Mouse (Mus musculus): Measurements from ENCODE around the gene P3h2. TPM values are rescaled to one million over a fixed set of nuclear protein-coding genes. Genes with fewer than 3 reads are reported as not detected.

P3h2 gene
- 0.55 and 0.92 TPM in 2 replicates for total RNA-seq (2017)

DNA sequence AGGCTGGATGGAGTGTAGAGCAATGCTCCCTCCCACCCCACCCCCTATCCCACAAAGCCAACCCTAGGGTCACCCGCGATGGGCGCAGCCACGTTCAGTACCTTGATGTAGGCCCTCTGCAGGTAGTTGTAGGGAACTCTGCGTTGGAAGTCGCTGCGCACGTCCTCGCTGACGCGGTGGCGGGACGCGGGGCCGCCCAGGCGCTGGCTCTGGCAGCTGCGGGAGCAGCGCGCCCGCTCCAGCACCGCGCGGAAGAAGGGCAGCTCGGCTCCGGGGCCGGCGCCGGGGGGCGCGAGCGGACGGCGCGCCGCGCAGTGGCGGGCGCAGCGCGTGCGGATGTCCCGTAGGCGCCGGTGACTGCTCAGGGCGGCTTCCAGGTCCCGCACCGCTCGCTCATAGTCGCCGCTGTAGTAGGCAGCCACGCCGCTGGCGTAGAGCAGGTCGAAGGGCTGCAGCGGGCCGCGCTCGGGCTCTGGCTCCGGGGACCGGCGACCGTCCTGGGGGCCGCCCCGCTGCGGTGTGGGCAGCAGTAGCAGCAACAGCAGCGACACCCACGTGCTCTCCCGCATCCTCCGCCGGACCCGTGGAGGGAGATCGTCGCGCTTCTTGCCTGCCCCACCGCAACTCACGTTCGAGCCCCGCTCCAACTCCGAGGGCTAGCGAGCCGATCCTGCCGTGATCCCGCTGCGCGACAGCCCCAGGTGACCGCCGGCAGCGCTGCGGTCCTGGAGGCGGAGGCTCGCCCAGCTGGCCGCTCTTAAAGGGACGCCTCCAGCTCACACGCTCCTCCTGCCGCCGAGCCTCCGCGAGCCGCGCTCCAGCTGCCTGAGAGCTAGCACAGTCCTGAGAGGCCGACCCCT is at the start of gene P3h2:
TSS of gene P3h2 (minus strand) at position 670 of the 860 bp plus-strand sequence.
- peak; percentile 72 for ATAC-seq (replicated peaks; ENCODE audit: low read depth, poor library complexity, severe bottlenecking)

- peak; percentile 52; the same call in 1 of the 2 replicates for ATAC-seq (replicated peaks; ENCODE audit: low read depth, poor library complexity, severe bottlenecking)
Measured at GRCm38 (mm10) chr16:26152258-26152657, 46.7 kb upstream of the P3h2 start.

GRCm38 (mm10) chr16:26150943-26151342 is 45.4 kb upstream of the P3h2 start:
- ATAC-seq (replicated peaks; ENCODE audit: low read depth, poor library complexity, severe bottlenecking) = no peak

- no peak for ATAC-seq (replicated peaks; ENCODE audit: low read depth, poor library complexity, severe bottlenecking)
Measured at GRCm38 (mm10) chr16:26146853-26147252, 41.3 kb upstream of the P3h2 start.

DNA sequence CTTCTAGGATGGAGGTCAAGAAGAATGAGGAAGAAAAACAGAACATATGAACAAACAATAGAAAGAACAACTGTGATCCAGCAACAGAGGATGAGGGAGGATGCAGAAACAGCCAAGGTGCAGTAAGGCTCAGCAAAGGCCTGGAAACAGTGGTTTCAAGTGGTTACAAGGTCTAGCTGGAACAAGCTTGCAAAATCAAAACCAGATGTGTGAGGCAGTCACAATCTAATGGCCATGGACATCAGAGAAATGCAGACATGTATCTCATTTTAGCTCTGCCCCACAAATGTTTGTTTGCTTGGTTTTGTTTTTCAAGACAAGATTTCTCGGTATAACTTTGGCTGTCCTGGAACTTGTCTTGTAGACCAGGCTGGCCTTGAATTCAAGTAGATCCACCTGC is 25.5 kb upstream of the P3h2 start:
- no peak for ATAC-seq (replicated peaks; ENCODE audit: low read depth, poor library complexity, severe bottlenecking)

GRCm38 (mm10) chr16:26106618-26107017 is 1.0 kb upstream of the P3h2 start:
- ATAC-seq (replicated peaks; ENCODE audit: low read depth, poor library complexity, severe bottlenecking) = no peak

DNA sequence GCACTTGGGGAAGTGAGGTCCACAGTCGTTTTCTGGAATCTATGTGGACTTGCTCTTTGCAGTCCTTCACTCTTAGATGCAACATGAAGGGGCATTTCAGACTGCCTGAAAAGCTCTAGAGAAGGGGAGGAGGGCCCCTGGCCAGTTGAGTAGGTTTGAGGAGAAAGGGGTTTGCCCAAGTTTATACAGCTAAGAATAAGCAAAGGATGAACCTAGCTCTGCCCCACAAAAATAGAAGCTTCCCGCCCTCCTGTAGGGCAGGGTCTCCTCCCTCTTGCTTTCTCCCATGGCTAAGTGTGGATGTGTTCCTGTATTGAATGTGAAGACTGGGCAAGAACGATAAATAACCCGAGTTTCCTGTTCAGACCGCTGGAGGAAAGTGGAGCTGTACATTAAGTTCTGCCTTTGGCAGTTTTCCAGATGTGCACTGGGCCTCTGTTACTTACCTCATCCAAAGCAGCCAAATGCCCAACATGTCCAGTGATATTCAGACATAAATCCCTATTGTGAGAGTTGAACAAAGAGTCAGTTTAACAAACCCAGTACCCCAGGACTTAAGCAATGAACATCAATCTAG is 545 bp upstream of the P3h2 start:
- peak; percentile 78 for ATAC-seq (replicated peaks; ENCODE audit: low read depth, poor library complexity, severe bottlenecking)

DNA sequence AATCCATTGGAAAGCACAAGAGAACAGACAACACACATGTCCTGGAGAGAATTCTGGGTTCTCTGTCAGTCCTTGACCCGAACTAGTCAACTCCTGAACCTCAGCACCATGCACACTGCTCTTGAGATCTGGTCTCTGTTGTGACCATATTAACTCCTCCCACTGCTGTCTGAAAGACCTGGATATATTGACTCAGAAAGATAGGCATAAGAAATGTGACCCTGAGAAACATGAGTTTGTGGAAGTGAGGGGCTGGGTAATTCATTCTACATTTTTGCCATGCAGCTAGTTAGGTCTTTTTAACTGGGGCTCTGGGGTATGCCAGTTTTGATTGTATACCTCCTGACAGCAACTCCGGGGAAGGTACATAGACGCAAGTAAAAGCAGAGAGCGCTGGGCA is 1.3 kb downstream of the P3h2 start:
- no peak for ATAC-seq (replicated peaks; ENCODE audit: low read depth, poor library complexity, severe bottlenecking)

DNA sequence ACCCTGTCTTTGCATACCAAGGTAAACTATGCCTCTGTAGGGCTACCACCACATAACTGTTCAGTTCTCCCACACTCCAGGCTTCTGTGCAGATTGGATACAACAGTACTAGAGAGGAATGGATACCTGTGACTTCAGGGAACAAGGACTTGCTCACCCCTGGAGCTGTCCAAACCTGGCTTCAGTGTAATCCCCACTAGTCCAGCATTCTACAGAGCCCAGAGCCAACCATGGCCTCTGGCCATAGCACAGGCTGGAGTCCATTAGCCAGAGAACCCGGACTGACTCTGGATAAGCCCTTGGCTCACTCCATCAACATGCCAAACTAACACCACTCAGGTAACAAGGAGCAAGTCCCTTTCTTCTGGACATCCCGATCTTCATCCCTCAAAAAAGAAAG is 2.7 kb downstream of the P3h2 start:
- no peak for ATAC-seq (replicated peaks; ENCODE audit: low read depth, poor library complexity, severe bottlenecking)

DNA sequence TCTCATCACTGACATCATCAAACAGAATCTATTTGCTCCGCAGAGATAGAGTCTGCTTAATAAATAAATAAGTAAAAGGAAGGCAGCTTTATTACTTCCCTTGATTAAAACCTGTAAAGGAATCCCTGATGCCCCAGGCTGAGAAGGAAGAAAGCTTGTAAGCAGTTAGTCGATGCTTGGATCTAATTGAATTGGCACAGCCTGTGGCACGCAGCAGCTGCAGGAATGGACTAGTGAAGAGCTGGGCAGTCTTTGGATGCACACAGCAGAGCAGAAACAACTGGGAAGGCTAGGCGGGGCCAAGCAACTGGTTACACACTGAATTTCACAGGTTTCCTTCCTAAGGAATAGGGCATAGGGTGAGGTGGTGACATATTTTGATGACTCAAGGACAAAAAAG is 5.4 kb downstream of the P3h2 start:
- ATAC-seq (replicated peaks; ENCODE audit: low read depth, poor library complexity, severe bottlenecking) = no peak

DNA sequence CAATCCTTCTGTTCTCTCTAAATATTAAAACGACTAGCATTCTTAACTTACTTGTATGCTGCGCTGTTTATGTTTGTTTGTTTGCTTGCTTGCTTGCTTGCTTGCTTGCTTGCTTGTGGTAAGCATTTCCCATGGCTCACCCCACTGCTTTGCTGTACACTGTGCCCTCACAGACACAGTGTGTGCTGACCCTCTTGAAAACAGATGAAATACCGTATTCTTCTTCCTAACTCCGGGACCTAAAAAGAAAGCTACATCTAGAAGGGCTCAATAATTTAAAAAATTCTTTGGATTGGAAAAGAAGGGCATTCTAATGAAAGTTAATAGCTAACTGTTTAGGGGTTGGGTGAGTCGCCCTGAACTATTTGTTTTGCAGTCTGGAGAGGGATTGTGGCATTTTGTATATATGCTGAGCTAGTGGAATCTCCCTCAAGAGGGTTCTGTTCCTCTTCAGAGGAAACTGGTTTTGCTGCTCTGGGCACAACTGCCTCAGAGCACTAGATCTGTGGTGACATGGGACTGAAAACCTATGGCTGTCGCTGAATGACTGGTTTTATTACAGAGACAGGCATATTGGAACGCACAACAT is 9.8 kb downstream of the P3h2 start:
- ATAC-seq (replicated peaks; ENCODE audit: low read depth, poor library complexity, severe bottlenecking) = no peak

DNA sequence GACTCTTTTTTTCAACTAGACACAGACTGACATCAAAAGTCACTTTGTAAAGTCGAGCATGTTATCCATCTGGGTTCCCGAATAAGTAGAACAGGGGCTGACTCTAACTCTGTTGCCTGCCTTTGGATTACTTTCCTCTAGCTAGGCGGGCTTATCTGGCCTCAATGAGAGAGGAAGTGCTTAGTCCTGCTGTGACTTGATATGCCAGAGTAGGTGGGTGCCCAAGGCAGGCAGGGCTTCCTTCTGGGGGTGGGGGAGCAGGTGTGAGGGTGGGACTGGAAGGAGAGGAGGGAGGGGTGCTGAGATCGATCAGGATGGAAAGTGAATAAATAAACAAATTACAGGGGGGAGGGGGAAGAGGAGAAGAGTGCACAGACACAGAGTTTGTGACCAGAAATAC is 11.7 kb downstream of the P3h2 start:
- ATAC-seq (replicated peaks; ENCODE audit: low read depth, poor library complexity, severe bottlenecking) = 0 out of 2 replicates have a peak, but pooled peaks have one; percentile 32

GRCm38 (mm10) chr16:26088976-26089375 is 16.6 kb downstream of the P3h2 start:
- ATAC-seq (replicated peaks; ENCODE audit: low read depth, poor library complexity, severe bottlenecking) = no peak

DNA sequence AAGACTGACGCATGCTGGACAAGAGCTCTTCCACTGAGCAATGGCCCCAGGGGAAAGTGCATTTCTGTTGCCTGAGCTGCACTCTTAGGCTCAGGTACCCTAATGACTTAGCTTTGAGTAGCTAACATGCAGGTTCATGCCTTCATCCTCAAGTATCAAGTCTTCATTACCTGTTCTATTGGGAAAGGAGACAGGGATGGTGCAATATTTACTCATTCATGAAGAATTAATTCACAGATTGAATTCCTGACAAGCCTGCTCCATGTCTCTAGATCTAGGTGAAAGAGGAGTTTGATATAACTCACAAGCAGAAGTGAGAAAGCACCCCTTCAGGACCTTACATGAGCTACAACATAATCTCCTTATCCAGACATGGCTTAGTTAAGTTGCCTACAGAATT is 17.3 kb downstream of the P3h2 start:
- no peak for ATAC-seq (replicated peaks; ENCODE audit: low read depth, poor library complexity, severe bottlenecking)

DNA sequence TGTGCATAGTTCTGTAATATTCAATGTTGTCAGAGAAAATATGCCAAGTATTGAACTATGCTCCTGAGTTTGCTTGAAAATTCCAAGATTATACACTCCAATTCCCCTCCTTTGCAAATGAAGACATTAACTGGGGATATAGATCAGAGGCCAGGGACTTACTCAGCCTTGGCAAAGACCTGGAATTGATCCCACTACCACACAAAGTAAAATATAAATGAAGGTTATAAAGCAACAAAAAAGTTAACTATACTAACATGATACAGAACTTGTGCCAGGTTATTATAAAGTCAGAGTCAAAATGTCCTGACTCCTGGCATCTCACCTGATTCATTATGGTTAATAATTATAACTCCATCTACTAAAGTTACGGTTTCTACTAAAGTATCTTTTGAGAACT is 18.6 kb downstream of the P3h2 start:
- ATAC-seq (replicated peaks; ENCODE audit: low read depth, poor library complexity, severe bottlenecking) = no peak

GRCm38 (mm10) chr16:26085160-26085559 is 20.4 kb downstream of the P3h2 start:
- ATAC-seq (replicated peaks; ENCODE audit: low read depth, poor library complexity, severe bottlenecking) = no peak

DNA sequence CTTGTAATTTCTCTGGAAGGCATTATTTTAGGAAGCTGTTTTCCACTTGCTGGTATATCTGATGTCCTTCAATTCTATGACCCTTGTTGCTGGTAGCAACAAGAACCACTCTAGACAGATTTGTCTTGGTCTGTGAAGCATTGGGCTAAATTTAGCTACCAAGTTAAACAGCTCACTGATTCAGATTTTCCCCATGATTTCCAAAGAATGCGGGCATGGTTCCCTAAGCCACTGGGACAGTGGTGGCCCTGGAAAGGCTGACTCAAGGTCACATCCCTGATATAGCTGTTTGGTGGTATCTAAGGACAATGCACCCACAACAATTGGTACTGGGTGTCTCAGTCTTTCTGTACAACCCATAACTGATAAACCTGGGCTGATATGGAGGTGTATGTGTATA is 22.8 kb downstream of the P3h2 start:
- no peak for ATAC-seq (replicated peaks; ENCODE audit: low read depth, poor library complexity, severe bottlenecking)

DNA sequence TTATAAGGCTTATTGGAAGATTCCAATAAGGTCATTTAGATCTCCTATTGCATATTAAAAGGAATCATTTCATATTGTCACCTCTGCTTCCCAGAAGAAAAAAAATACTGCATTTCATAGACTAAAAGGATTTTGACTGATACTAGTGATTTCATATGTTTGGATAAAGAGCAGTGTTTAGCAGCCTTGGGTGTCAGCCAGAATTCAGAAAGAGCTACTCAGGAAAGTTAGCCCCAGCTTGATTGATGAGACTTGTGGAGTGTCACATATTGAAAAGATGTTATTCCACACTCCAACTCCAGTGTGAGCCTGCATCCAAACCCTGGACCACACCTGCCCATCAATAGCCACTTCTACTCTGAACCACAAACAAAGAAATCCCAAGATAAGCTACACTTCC is 23.2 kb downstream of the P3h2 start:
- ATAC-seq (replicated peaks; ENCODE audit: low read depth, poor library complexity, severe bottlenecking) = no peak

GRCm38 (mm10) chr16:26078923-26079351 is 26.6 kb downstream of the P3h2 start:
- ATAC-seq (replicated peaks; ENCODE audit: low read depth, poor library complexity, severe bottlenecking) = no peak

- ATAC-seq (replicated peaks; ENCODE audit: low read depth, poor library complexity, severe bottlenecking) = no peak
Measured at GRCm38 (mm10) chr16:26078100-26078422, 27.5 kb downstream of the P3h2 start.

Measured in common myeloid progenitor, adult 5-6 weeks (primary cell).